Mouse (Mus musculus): ENCODE data around the gene Steap1.
A peak's percentile ranks its signal among the peaks of the same experiment; 100 is the strongest.

The Steap1 gene

DNA sequence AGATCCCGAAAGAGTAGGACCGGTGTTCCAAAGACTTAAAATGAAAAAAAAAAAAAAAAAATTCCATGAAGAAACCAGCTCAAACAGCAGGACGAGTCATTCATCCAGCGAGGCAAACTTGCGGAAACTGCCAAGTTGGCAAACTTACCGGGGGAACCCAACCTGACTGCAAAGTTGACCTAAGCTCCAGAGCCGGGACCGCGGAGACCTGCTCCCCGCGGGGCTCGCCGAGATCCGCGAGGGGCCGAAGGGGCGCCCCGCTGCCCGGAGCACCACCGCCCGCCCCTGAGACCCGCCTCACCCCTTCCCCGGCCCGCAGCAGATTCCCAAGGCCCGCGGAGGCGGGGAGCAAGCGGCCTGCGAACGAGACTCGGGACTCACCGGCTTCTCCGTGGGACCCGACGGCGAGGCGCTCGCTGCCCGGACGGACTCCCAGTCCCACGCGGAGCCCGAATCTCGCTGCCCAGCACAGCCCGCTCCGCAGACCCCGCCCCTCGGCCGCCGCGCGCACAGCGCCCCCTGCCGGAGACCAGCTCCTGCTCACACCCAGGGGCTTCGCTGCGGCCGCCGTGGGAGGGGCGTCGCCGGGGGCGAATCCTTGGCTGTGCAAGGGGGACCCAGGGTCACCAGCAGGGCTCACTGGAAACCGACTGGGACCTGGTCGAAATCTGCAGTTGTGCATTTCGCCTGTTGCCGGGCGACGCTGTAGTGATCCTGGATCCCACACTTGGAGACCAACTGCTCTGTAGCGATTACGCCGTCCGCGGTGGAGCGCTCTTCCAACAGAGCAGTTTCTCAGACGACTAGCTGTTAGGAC, at the start of gene Steap1:
Gene Steap1 (minus strand): TSS at position 461 of the 817 bp plus-strand sequence.
- peak; percentile 75 for DNase-seq (ENCODE audit: low read depth, low spot score)

DNA sequence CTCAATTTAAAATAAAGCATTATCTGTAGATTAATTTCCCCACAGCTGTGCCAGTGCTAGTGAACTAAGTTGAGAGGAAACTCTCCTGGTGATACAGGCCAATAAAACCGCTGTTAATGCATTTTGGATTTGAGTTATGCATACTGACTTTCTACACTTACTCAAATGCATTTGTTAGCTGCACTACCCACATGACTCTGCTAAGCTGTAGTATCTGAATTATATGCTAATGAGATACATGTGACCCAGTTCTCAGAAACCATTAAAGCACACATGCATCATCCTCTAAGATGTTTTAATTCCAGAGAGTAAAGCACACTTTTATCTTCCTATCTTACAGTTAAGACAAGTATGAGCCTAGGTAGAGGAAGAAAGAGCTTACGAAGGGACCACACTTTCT, 38.0 kb upstream of the Steap1 start:
- DNase-seq (ENCODE audit: low read depth, low spot score) = no peak

- DNase-seq (ENCODE audit: low read depth, low spot score) = peak; percentile 46
Measured at GRCm38 (mm10) chr5:5756392-5757019, 7.4 kb upstream of the Steap1 start.

- DNase-seq (ENCODE audit: low read depth, low spot score) = peak; percentile 43
Measured at GRCm38 (mm10) chr5:5755039-5755438, 5.9 kb upstream of the Steap1 start.

DNA sequence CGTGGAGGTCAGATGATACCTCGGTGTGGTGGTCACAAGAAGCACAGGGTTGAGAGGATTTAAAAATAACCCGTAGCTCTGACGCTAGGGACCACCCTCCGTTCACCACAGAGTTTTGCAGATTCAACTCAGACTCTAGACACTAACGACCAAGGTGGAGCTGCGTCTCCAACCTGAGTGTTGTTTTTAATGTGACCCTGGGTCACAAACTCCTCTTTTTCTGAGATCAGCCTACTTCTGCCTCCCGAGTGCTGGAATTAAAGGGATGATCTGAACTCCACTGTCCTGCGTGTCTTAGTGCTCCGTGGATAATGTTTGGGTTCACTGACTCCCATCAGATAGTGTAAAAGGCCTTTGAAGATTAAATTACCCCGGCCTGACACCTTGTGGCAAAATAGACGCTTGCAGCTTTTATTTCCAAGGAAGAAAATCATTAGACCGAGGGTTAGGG, 671 bp upstream of the Steap1 start:
- DNase-seq (ENCODE audit: low read depth, low spot score) = peak; percentile 73

GRCm38 (mm10) chr5:5734445-5734844, 14.7 kb downstream of the Steap1 start:
- DNase-seq (ENCODE audit: low read depth, low spot score) = no peak

DNA sequence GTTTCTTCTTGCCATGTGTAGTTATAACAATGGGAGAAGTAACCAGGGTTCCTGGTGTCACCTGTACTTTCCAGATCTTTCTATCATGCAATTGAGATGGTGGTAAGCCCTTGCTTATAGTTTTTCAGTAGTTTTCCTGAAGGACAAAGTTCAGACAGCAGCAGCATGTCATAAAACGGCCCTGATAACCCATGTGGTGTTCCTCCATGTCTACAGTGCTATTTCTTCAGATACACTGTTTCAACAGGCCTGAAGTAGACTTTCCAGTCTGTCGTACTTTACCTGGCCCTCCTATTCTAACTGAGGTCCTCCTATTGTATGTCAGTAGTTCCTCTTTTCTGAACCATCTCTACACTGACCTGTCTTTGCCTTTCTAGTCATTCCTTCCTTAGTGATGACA, 16.3 kb downstream of the Steap1 start:
- no peak for DNase-seq (ENCODE audit: low read depth, low spot score)

DNA sequence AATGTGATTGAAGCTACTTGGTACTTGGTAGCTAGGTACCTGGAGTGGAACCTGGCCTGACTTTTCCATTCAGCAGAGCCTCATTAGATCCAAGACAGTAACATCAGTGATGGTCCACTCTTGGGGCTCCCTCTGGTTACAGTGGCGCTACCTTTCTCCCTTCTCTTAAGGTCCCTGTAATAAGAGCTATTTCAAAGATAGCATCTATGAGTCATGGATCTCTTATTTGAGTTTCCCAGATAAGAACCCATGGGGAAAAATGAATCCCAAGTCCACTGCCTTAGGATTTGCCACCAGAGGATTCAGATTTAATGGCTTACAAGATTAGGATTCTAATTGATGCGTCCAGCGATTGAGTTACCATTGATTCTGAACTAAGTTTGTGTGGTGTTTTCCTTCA, 16.9 kb downstream of the Steap1 start:
- DNase-seq (ENCODE audit: low read depth, low spot score) = no peak

DNA sequence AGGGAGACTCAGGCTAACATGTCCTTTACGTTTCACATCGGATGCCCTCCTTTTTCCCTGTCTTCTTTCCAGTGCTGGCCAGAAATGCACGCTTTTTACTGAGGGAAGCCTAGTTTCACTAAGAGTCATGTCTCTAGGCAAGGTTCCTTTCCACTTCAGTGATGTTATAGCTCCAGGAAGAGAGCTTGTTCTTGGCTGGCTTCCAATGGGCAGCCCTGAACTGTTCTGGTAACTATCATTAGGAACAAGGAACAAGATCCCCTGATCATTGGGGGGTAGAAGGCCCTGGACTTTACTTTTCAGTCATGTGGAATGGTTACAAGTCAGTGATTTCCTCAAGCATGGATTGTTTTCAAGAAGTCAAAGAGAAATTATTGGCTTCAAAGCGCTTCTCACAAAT, 19.2 kb downstream of the Steap1 start:
- peak; percentile 4 for DNase-seq (ENCODE audit: low read depth, low spot score)

GRCm38 (mm10) chr5:5722217-5722616, 26.9 kb downstream of the Steap1 start:
- no peak for DNase-seq (ENCODE audit: low read depth, low spot score)

DNA sequence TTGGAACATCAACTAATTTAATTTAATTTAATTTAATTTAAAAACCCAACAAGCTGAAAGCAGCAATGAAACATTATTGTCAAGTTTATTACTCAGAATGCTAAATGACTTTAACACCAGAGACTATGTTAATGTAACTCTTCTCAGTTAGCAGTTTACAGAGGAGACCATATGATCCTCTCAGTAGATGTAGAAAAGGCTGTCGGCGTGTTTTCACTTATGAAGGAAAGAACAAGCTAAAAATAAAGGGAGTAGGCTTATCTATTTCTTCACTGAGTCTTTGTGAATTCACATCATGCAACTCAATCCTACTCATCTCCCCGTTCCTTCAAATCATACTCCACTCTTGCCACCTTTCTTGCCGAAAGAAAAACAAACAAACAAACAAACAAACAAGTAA, 38.1 kb downstream of the Steap1 start:
- peak; percentile 48 for DNase-seq (ENCODE audit: low read depth, low spot score)

- no peak for DNase-seq (ENCODE audit: low read depth, low spot score)
Measured at GRCm38 (mm10) chr5:5707341-5708278, 41.5 kb downstream of the Steap1 start.

- no peak for DNase-seq (ENCODE audit: low read depth, low spot score)
Measured at GRCm38 (mm10) chr5:5705019-5705418, 44.1 kb downstream of the Steap1 start.

- no peak for DNase-seq (ENCODE audit: low read depth, low spot score)
Measured at GRCm38 (mm10) chr5:5700386-5700785, 48.7 kb downstream of the Steap1 start.

DNA sequence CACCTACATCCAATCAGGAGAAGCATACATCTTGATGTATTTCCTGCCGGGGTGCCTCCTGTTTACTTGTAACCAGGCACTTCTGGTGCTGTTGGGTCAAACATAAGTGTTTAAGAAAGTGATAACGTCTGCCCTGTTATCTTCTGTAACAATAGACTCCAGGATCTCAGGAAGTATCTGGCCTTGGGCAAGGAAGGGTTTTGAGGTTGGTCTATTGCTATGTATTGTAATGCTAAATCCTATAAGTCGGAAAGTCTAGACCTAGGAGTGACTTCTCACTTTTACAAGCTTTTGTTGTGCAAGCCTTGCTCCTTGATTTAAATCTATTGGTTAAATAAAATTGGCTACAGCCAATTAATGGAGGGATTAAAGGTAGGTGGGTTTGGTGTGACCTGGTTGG, 50.3 kb downstream of the Steap1 start:
- no peak for DNase-seq (ENCODE audit: low read depth, low spot score)

GRCm38 (mm10) chr5:5695401-5695942, 53.7 kb downstream of the Steap1 start:
- DNase-seq (ENCODE audit: low read depth, low spot score) = no peak

DNA sequence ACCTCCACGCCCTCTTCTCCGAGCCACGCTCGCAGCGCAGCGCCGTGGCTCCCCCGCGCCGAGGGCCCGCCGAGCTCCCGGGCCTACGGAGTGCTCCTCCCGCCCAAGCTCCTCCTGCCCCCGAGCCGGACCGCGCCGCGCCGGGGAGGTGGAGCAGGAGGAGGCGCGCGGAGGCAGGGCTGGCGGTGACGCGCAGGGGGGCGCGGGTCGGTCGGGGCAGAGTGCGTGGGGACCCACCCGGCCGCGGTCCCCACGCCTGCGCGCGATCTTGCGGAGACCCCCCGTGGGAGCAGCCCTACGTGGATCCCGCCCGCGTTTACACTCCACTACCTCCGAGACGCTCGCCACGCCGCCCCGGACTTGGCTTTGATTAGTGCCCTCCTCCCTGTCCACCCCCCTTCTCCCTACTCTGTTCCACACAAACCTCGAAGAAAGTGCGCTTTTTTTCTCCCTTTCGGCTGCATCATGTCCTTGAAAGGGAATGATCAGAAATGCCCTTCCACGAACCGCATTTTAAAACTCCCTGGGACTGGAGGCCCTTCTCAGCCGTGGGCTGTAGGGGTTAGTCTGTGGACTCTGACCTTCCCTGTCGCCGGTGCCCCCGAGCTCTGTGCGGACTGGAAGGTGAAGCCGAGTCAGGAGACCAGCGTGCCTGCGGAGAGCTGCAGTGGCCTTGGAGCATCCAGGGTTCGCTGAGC, 55.0 kb downstream of the Steap1 start, which contains the start of gene Steap2:
Gene Steap2 (minus strand): TSS at position 623 of the 698 bp plus-strand sequence.
- DNase-seq (ENCODE audit: low read depth, low spot score) = peak; percentile 68

- peak; percentile 31 for DNase-seq (ENCODE audit: low read depth, low spot score)
Measured at GRCm38 (mm10) chr5:5693541-5693955, 55.6 kb downstream of the Steap1 start.

GRCm38 (mm10) chr5:5692167-5692738, 56.9 kb downstream of the Steap1 start:
- no peak for DNase-seq (ENCODE audit: low read depth, low spot score)

DNA sequence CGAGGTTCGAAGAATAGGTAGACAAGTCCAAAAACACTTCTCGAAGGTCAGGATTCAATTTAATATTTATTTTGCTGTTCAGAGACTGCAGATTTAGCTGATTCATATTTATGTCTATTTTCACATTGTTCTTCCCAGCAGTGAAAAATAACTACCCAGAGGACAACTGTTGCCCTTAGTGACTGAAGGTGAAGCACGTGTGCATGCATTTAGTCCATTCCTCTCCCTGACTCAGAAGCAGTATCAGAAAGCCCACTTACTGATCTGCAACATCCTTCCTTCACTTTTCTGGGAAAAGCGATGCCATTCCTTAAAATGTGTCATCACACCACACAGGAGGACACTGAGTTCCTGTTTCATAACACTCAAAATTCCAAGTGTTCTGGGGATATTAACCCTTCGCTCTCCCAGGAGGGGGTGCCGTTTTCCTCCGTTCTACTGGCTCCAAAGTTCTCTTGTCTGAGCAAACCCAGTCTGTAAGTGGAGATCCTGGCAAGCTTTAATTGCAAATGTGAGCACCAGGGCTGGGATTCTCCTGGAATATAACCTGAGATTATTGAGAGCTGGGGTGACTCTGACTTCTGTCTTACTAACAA, 60.1 kb downstream of the Steap1 start:
- no peak for DNase-seq (ENCODE audit: low read depth, low spot score)
